Mouse (Mus musculus): ENCODE data around the gene Nkx2-1.

DNA sequence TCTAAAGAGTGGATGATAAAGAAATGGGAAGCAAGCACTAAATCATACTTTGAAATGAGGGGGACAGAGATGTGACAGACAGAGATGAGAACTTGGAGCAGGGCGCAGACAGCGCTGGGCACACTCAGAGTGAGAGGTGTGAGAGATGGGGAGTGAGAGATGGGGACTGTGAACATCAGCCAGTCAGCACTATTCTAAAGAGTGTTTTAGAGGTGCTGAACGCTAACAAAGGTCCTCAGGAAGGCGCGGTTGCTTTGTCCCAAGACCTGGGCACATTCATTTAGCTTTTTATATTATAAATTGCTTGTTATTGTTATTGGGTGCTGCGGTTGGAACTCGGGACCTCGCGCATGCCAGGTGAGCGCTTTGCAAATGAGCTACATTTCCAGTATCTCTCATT lies 3.9 kb upstream of the Nkx2-1 start:
- TF ChIP-seq POLR2A (IDR thresholded peaks at IDR 0.05; ENCODE audit: borderline replicate concordance, extremely low read depth, low read depth, low read length): no peak
- no peak for TF ChIP-seq CTCF (IDR thresholded peaks at IDR 0.05; ENCODE audit: insufficient read depth, low read length)

All from lung, adult 2 months (tissue).